ENCODE assay signal across 10 mouse cellular contexts in genomic region chrX:107435887-107436286, GRCm38 (mm10). TPM values are rescaled to one million over a fixed set of nuclear protein-coding genes. Genes with fewer than 3 reads are reported as not detected.
DNase-seq lines count a peak whose midpoint lies in the region; ATAC-seq and TF ChIP-seq lines count a peak whose summit lies in the region.
"Had no signal": no experiment of that assay in that cellular context is flagged by ENCODE, and none has a peak within 500 bp of the region (broad histone marks: within the 10 kb centered on the region; RNA-seq: fewer than 3 reads in every experiment).

No protein-coding gene starts in this region.

- ATAC-seq in forebrain, postnatal 0 days = no peak
- ATAC-seq in forebrain, embryonic 15.5 days (replicated peaks) = no peak
- ATAC-seq in liver, embryonic 14.5 days (ENCODE audit: insufficient read depth) = no peak
- no peak for ATAC-seq in forebrain, embryonic 13.5 days

- TF ChIP-seq EP300 in liver, embryonic 14.5 days (IDR thresholded peaks at IDR 0.05; ENCODE audit: low read depth) = no peak

- H3K4me1 ChIP-seq in forebrain, postnatal 0 days (ENCODE audit: insufficient read depth) = no peaks in the 10 kb centered on the region
- no peaks in the 10 kb centered on the region for H3K4me1 ChIP-seq in forebrain, embryonic 15.5 days
- no peaks in the 10 kb centered on the region for H3K4me1 ChIP-seq in liver, embryonic 14.5 days (replicated peaks; ENCODE audit: control insufficient read depth in 2 of 2, insufficient read depth in 2 of 2, low read length in 1 of 2)
- no peaks in the 10 kb centered on the region for H3K4me1 ChIP-seq in forebrain, embryonic 13.5 days
- H3K4me1 ChIP-seq: liver, embryonic 15.5 days had no signal

- H3K36me3 ChIP-seq in forebrain, postnatal 0 days (ENCODE audit: insufficient read depth) = no peaks in the 10 kb centered on the region
- H3K36me3 ChIP-seq in forebrain, embryonic 15.5 days = no peaks in the 10 kb centered on the region
- H3K36me3 ChIP-seq in liver, embryonic 14.5 days (replicated peaks; ENCODE audit: control insufficient read depth, insufficient read depth, low read depth) = no peaks in the 10 kb centered on the region
- H3K36me3 ChIP-seq in forebrain, embryonic 13.5 days (ENCODE audit: poor library complexity, severe bottlenecking) = no peaks in the 10 kb centered on the region
- H3K36me3 ChIP-seq: liver, embryonic 15.5 days had no signal

- TF ChIP-seq CTCF in forebrain, postnatal 0 days (IDR thresholded peaks at IDR 0.05; ENCODE audit: low read depth) = peak; percentile 52
- TF ChIP-seq CTCF in liver, embryonic 14.5 days (IDR thresholded peaks at IDR 0.05; ENCODE audit: low read depth) = peak; percentile 26; the same call in 1 of the 2 replicates

- H3K4me2 ChIP-seq in forebrain, postnatal 0 days (ENCODE audit: low read depth) = no peak overlapping the region
- no peak overlapping the region for H3K4me2 ChIP-seq in forebrain, embryonic 15.5 days (replicated peaks)
- H3K4me2 ChIP-seq in liver, embryonic 14.5 days (ENCODE audit: low read depth) = no peak overlapping the region
- no peak overlapping the region for H3K4me2 ChIP-seq in forebrain, embryonic 13.5 days
- H3K4me2 ChIP-seq: liver, embryonic 15.5 days had no signal

- no peaks in the 10 kb centered on the region for H3K27me3 ChIP-seq in forebrain, postnatal 0 days (ENCODE audit: insufficient read depth, low read length)
- no peaks in the 10 kb centered on the region for H3K27me3 ChIP-seq in forebrain, embryonic 15.5 days
- no peaks in the 10 kb centered on the region for H3K27me3 ChIP-seq in liver, embryonic 14.5 days (ENCODE audit: control insufficient read depth, insufficient read depth, low read length)
- no peaks in the 10 kb centered on the region for H3K27me3 ChIP-seq in forebrain, embryonic 13.5 days
- H3K27me3 ChIP-seq: liver, embryonic 15.5 days had no signal

- DNase-seq in forebrain, postnatal 0 days = peak; percentile 30
- DNase-seq in liver, embryonic 14.5 days (ENCODE audit: low read depth in 3 of 3, low spot score in 3 of 3) = peak in 1 of 3 experiments; percentile 0
- DNase-seq in liver (no peak), A20 (ENCODE audit: low read depth, low spot score) (peak; percentile 27)
- peak; percentile 10 for DNase-seq in c-Kit-positive CD71-negative TER-119-negative erythroid progenitor cells, embryonic 14.5 days (ENCODE audit: low read depth)
- DNase-seq in frontal cortex, postnatal 10 days (ENCODE audit: low spot score in 2 of 2) = no peak
- DNase-seq: adrenal gland, adult 8-10 months had no signal

- no peaks in the 10 kb centered on the region for H3K9me3 ChIP-seq in forebrain, postnatal 0 days (ENCODE audit: low read length)
- no peaks in the 10 kb centered on the region for H3K9me3 ChIP-seq in forebrain, embryonic 15.5 days
- H3K9me3 ChIP-seq in liver, embryonic 14.5 days (ENCODE audit: control insufficient read depth, low read length) = no peaks in the 10 kb centered on the region
- H3K9me3 ChIP-seq in forebrain, embryonic 13.5 days (replicated peaks) = no peaks in the 10 kb centered on the region
- H3K9me3 ChIP-seq: liver, embryonic 15.5 days had no signal

- H3K27ac ChIP-seq in forebrain, postnatal 0 days (ENCODE audit: low read depth, low read length) = no peak overlapping the region
- H3K27ac ChIP-seq in forebrain, embryonic 15.5 days (replicated peaks) = no peak overlapping the region
- H3K27ac ChIP-seq in liver, embryonic 14.5 days = no peak overlapping the region
- H3K27ac ChIP-seq in forebrain, embryonic 13.5 days = no peak overlapping the region
- H3K27ac ChIP-seq: liver, embryonic 15.5 days had no signal

- H3K9ac ChIP-seq in forebrain, postnatal 0 days = no peak overlapping the region
- H3K9ac ChIP-seq in forebrain, embryonic 15.5 days (replicated peaks) = no peak overlapping the region
- H3K9ac ChIP-seq in liver, embryonic 14.5 days (replicated peaks) = no peak overlapping the region
- no peak overlapping the region for H3K9ac ChIP-seq in forebrain, embryonic 13.5 days
- H3K9ac ChIP-seq: liver, embryonic 15.5 days had no signal

- WGBS in forebrain, postnatal 0 days = 4% methylated on average over 2 of the region's 2 CpGs
- 2% methylated on average over 2 of the region's 2 CpGs for WGBS in forebrain, embryonic 15.5 days
- WGBS in liver, embryonic 14.5 days (ENCODE audit: insufficient replicate concordance) = 0% methylated on average over 2 of the region's 2 CpGs
- 1% methylated on average over 2 of the region's 2 CpGs for WGBS in forebrain, embryonic 13.5 days

- H3K4me3 ChIP-seq in forebrain, postnatal 0 days (ENCODE audit: low read depth, low read length) = no peak overlapping the region
- H3K4me3 ChIP-seq in forebrain, embryonic 15.5 days = no peak overlapping the region
- H3K4me3 ChIP-seq in liver, embryonic 14.5 days (ENCODE audit: insufficient read depth in 1 of 2, low read depth in 2 of 2, low read length in 2 of 2) = no peak overlapping the region
- H3K4me3 ChIP-seq in forebrain, embryonic 13.5 days = no peak overlapping the region
- H3K4me3 ChIP-seq: liver, embryonic 15.5 days had no signal

RNA-seq across cellular contexts. Expression of gene Itm2a, which starts 32.7 kb away (rescaled TPM):
- total RNA-seq in forebrain, postnatal 0 days (2014; rRNA removed) = 50.5 and 61.6 TPM in 2 replicates
- polyA plus RNA-seq in forebrain, postnatal 0 days (2015; fragmentation: Nextera tagmentation; extraction: Ambion mirVana) = 166 and 196 TPM in 2 replicates
- polyA plus RNA-seq in forebrain, embryonic 15.5 days (2015; fragmentation: Nextera tagmentation; extraction: Ambion mirVana) = 112 and 116 TPM in 2 replicates
- 41.5 and 55.4 TPM in 2 replicates for polyA plus RNA-seq in liver, embryonic 14.5 days (2012; rRNA removed)
- 145 and 148 TPM in 2 replicates for polyA plus RNA-seq in liver, embryonic 14.5 days (2014; fragmentation: Nextera tagmentation; extraction: Ambion mirVana)
- 86.9 and 102 TPM in 2 replicates for polyA plus RNA-seq in forebrain, embryonic 13.5 days (2015; fragmentation: Nextera tagmentation; extraction: Ambion mirVana)

Comparison
In these comparisons a context has a peak if more than half of its experiments do, and no peak if none do; other contexts are left out.
1. DNase-seq: peak in forebrain, postnatal 0 days (single experiment), A20 (single experiment) and c-Kit-positive CD71-negative TER-119-negative erythroid progenitor cells, embryonic 14.5 days (single experiment); none in liver (single experiment) and frontal cortex, postnatal 10 days (0 of 2).